Mouse (Mus musculus): ENCODE measurements around the gene Eva1b. TPM values are rescaled to one million over a fixed set of nuclear protein-coding genes. Genes with fewer than 3 reads are reported as not detected.

Eva1b gene
- 28.9 and 29.0 TPM in 2 replicates for polyA plus RNA-seq (2015; fragmentation: Nextera tagmentation; extraction: Ambion mirVana)

DNA sequence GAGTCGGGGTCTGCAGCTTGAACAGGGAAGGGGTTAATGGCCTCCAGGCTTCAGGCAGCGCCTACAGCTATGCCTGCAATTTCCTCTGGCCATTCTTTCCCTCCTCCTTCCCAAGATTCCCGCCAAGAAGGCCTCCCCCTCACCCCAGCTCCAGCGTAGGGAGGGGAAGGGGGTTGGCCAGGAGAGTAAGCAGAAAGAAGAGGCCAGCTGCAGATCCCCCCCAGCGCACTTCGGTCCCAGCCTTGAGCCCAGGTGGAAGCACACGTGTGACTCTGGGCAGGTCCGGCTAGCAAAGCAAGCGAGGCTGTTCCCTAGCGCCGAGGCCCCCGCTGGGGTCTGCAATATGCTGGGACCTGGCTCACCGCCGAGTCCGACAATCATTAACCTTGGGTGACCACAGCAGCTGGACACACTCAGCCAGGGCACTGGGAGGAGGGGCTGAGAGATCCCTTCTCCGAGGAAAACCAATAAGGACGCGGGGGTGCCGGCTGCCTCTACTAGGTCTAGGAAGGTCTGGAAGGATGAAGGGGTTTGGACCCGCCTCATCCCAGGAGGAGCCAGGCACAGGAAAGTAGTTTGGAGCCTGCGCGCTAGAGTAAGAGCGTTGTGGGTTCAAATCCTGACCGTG lies at the start of gene Eva1b:
Gene Eva1b, plus strand, starts transcription at position 212 of the 628 bp plus-strand sequence.
- Histone ChIP-seq H3K9ac (ENCODE audit: low read depth, low read length) (peak within 1 kb of the TSS; percentile 71), H3K4me2 (replicated peaks; ENCODE audit: low read depth) (peak within 1 kb of the TSS; percentile 88), H3K36me3 (ENCODE audit: control insufficient read depth, insufficient read depth) (peaks cover 16% of the 10 kb centered on the region; the same call in 1 of the 2 replicates), H3K27me3 (replicated peaks; ENCODE audit: control insufficient read depth, insufficient read depth, low read length) (no peaks in the 10 kb centered on the region), H3K4me1 (replicated peaks; ENCODE audit: control insufficient read depth, insufficient read depth, low read length) (no peaks in the 10 kb centered on the region; the same call in 1 of the 2 replicates), H3K9me3 (ENCODE audit: control insufficient read depth) (no peaks in the 10 kb centered on the region), H3K4me3 (ENCODE audit: low read depth, low read length) (peak within 1 kb of the TSS; percentile 62), H3K27ac (ENCODE audit: low read depth, low read length) (peak within 1 kb of the TSS; percentile 84)
- TF ChIP-seq CTCF (IDR thresholded peaks at IDR 0.05; ENCODE audit: low read depth): no peak
- peak; percentile 62 for ATAC-seq
- WGBS: 5% methylated on average over 24 of the region's 24 CpGs

DNA sequence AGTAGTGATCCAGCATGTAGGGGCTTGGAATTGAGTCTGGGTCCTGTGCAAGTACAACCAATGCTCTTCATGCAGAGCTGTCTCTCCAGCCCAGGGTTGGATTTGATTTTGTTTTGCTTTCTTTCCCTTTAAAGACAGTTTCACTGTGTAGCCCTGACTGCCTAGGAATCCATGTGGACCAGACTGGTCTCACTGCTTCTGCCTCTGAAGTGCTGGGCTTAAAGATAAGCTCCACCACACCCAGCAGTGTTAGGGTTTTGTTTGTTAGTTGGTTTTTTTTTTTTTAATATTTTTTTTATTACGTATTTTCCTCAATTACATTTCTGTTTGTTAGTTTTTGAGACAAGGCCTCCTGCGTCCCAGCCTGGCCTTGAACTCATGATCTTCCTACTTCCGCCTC lies 48.2 kb upstream of the Eva1b start:
- H3K27ac ChIP-seq (ENCODE audit: low read depth, low read length): no peak overlapping the region
- H3K9me3 ChIP-seq (ENCODE audit: control insufficient read depth): no peaks in the 10 kb centered on the region
- H3K27me3 ChIP-seq (replicated peaks; ENCODE audit: control insufficient read depth, insufficient read depth, low read length): no peaks in the 10 kb centered on the region
- peaks cover 11% of the 10 kb centered on the region; the same call in 1 of the 2 replicates for H3K36me3 ChIP-seq (ENCODE audit: control insufficient read depth, insufficient read depth)
- 88% methylated on average over 3 of the region's 3 CpGs for WGBS
- H3K4me2 ChIP-seq (replicated peaks; ENCODE audit: low read depth): no peak overlapping the region
- no peak for ATAC-seq
- H3K4me1 ChIP-seq (replicated peaks; ENCODE audit: control insufficient read depth, insufficient read depth, low read length): peaks cover 6% of the 10 kb centered on the region; the same call in 1 of the 2 replicates
- H3K9ac ChIP-seq (ENCODE audit: low read depth, low read length): no peak overlapping the region
- no peak overlapping the region for H3K4me3 ChIP-seq (ENCODE audit: low read depth, low read length)
- no peak for TF ChIP-seq CTCF (IDR thresholded peaks at IDR 0.05; ENCODE audit: low read depth)

DNA sequence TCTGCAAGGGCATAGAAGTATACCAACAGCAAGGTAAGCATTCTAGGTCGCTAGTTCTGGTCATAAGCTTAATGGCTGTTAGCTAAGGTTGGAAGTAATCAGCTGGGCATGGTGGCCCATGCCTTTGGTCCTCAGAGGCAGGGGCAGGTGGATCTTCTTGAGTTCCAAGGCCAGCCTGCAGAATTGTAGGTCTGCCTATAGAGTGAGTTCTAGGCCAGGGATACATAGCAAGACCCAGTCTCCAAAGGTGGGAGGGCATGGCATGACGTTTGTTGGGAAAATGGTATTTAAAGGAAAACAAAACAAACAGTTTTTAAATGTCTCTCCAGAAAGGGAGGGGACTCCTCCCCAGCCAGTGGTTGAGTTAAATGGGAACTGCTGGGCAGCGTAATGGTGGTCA lies 46.8 kb upstream of the Eva1b start:
- Histone ChIP-seq H3K36me3 (ENCODE audit: control insufficient read depth, insufficient read depth) (peaks cover 11% of the 10 kb centered on the region; the same call in 1 of the 2 replicates), H3K4me3 (ENCODE audit: low read depth, low read length) (no peak overlapping the region), H3K4me2 (replicated peaks; ENCODE audit: low read depth) (no peak overlapping the region), H3K4me1 (replicated peaks; ENCODE audit: control insufficient read depth, insufficient read depth, low read length) (peaks cover 9% of the 10 kb centered on the region; the same call in 1 of the 2 replicates), H3K9ac (ENCODE audit: low read depth, low read length) (no peak overlapping the region), H3K9me3 (ENCODE audit: control insufficient read depth) (no peaks in the 10 kb centered on the region), H3K27me3 (replicated peaks; ENCODE audit: control insufficient read depth, insufficient read depth, low read length) (no peaks in the 10 kb centered on the region), H3K27ac (ENCODE audit: low read depth, low read length) (no peak overlapping the region)
- no peak for TF ChIP-seq CTCF (IDR thresholded peaks at IDR 0.05; ENCODE audit: low read depth)
- 85% methylated on average over 3 of the region's 3 CpGs for WGBS
- ATAC-seq: no peak

- Histone ChIP-seq H3K4me2 (replicated peaks; ENCODE audit: low read depth) (peak overlapping the region; percentile 71), H3K4me3 (ENCODE audit: low read depth, low read length) (0 out of 2 replicates have a peak overlapping the region, but pooled peaks have one; percentile 98), H3K9me3 (ENCODE audit: control insufficient read depth) (no peaks in the 10 kb centered on the region), H3K4me1 (replicated peaks; ENCODE audit: control insufficient read depth, insufficient read depth, low read length) (peaks cover 9% of the 10 kb centered on the region; the same call in 1 of the 2 replicates), H3K27me3 (replicated peaks; ENCODE audit: control insufficient read depth, insufficient read depth, low read length) (no peaks in the 10 kb centered on the region), H3K9ac (ENCODE audit: low read depth, low read length) (peak overlapping the region; percentile 45), H3K36me3 (ENCODE audit: control insufficient read depth, insufficient read depth) (peaks cover 11% of the 10 kb centered on the region; the same call in 1 of the 2 replicates), H3K27ac (ENCODE audit: low read depth, low read length) (peak overlapping the region; percentile 89)
- no peak for TF ChIP-seq CTCF (IDR thresholded peaks at IDR 0.05; ENCODE audit: low read depth)
- ATAC-seq: no peak
- 41% methylated on average over 7 of the region's 7 CpGs for WGBS
Measured at GRCm38 (mm10) chr4:126102061-126102841, 45.3 kb upstream of the Eva1b start.

GRCm38 (mm10) chr4:126103057-126103581 lies 44.4 kb upstream of the Eva1b start:
- Histone ChIP-seq H3K36me3 (ENCODE audit: control insufficient read depth, insufficient read depth) (peaks cover 6% of the 10 kb centered on the region; the same call in 1 of the 2 replicates), H3K4me1 (replicated peaks; ENCODE audit: control insufficient read depth, insufficient read depth, low read length) (peaks cover 7% of the 10 kb centered on the region), H3K4me3 (ENCODE audit: low read depth, low read length) (peak overlapping the region; percentile 98), H3K4me2 (replicated peaks; ENCODE audit: low read depth) (peak overlapping the region; percentile 71), H3K9me3 (ENCODE audit: control insufficient read depth) (no peaks in the 10 kb centered on the region), H3K27ac (ENCODE audit: low read depth, low read length) (peak overlapping the region; percentile 89), H3K9ac (ENCODE audit: low read depth, low read length) (peak overlapping the region; percentile 45), H3K27me3 (replicated peaks; ENCODE audit: control insufficient read depth, insufficient read depth, low read length) (no peaks in the 10 kb centered on the region)
- no peak for TF ChIP-seq CTCF (IDR thresholded peaks at IDR 0.05; ENCODE audit: low read depth)
- ATAC-seq: peak; percentile 87
- under 1% methylated on average over 15 of the region's 15 CpGs for WGBS

- Histone ChIP-seq H3K4me1 (replicated peaks; ENCODE audit: control insufficient read depth, insufficient read depth, low read length) (peaks cover 7% of the 10 kb centered on the region), H3K9ac (ENCODE audit: low read depth, low read length) (peak within 1 kb of the TSS; percentile 92), H3K4me3 (ENCODE audit: low read depth, low read length) (peak within 1 kb of the TSS; percentile 98), H3K27ac (ENCODE audit: low read depth, low read length) (peak within 1 kb of the TSS; percentile 89), H3K9me3 (ENCODE audit: control insufficient read depth) (no peaks in the 10 kb centered on the region), H3K36me3 (ENCODE audit: control insufficient read depth, insufficient read depth) (0 out of 2 replicates have a peak, but pooled peaks cover under 1% of the 10 kb centered on the region), H3K4me2 (replicated peaks; ENCODE audit: low read depth) (peak within 1 kb of the TSS; percentile 71), H3K27me3 (replicated peaks; ENCODE audit: control insufficient read depth, insufficient read depth, low read length) (no peaks in the 10 kb centered on the region)
- peak; percentile 93 for ATAC-seq
- 0% methylated on average over 25 of the region's 34 CpGs for WGBS
- peak; percentile 82 for TF ChIP-seq CTCF (IDR thresholded peaks at IDR 0.05; ENCODE audit: low read depth)
Measured at GRCm38 (mm10) chr4:126103590-126104068, 43.9 kb upstream of the Eva1b start, which contains the start of gene Stk40. Gene Stk40 (plus strand): TSS chr4:126103957.

Measured in intestine, postnatal 0 days (tissue).